Mouse (Mus musculus): ENCODE results near the gene Ptpre. TPM values are rescaled to one million over a fixed set of nuclear protein-coding genes. Genes with fewer than 3 reads are reported as not detected.
"Not testable (repeated sequence)": the region's sequence is repeated elsewhere in the genome, so short reads cannot be mapped to it uniquely, and the experiment has no call there.

Ptpre gene
- total and polyA plus RNA-seq, 3 experiments: 1.9 to 8.1 (median 3.5) TPM

GRCm38 (mm10) chr7:135641698-135642507 is 104.6 kb downstream of the Ptpre start:
- DNase-seq: peak; percentile 43

GRCm38 (mm10) chr7:135644452-135644851 is 107.2 kb downstream of the Ptpre start:
- DNase-seq: no peak

- no peak for DNase-seq
Measured at GRCm38 (mm10) chr7:135646976-135647375, 109.7 kb downstream of the Ptpre start.

- DNase-seq: no peak
Measured at GRCm38 (mm10) chr7:135648821-135649220, 111.5 kb downstream of the Ptpre start.

- DNase-seq: no peak
Measured at GRCm38 (mm10) chr7:135649306-135649705, 112.0 kb downstream of the Ptpre start.

GRCm38 (mm10) chr7:135650061-135650460 is 112.8 kb downstream of the Ptpre start:
- DNase-seq: no peak

- no peak for DNase-seq
Measured at GRCm38 (mm10) chr7:135651831-135652511, 114.7 kb downstream of the Ptpre start.

GRCm38 (mm10) chr7:135652781-135653180 is 115.5 kb downstream of the Ptpre start:
- DNase-seq: no peak

- no peak for DNase-seq
Measured at GRCm38 (mm10) chr7:135653601-135654000, 116.3 kb downstream of the Ptpre start.

- DNase-seq: no peak
Measured at GRCm38 (mm10) chr7:135654288-135654687, 117.0 kb downstream of the Ptpre start.

GRCm38 (mm10) chr7:135655113-135655512 is 117.8 kb downstream of the Ptpre start:
- DNase-seq: no peak

- DNase-seq: no peak
Measured at GRCm38 (mm10) chr7:135658150-135658549, 120.9 kb downstream of the Ptpre start.

GRCm38 (mm10) chr7:135659314-135659935 is 122.1 kb downstream of the Ptpre start:
- peak; percentile 45 for DNase-seq

GRCm38 (mm10) chr7:135660314-135660713 is 123.0 kb downstream of the Ptpre start:
- no peak for DNase-seq

- DNase-seq: no peak
Measured at GRCm38 (mm10) chr7:135664211-135664610, 126.9 kb downstream of the Ptpre start.

GRCm38 (mm10) chr7:135666314-135666713 is 129.0 kb downstream of the Ptpre start:
- DNase-seq: no peak

GRCm38 (mm10) chr7:135668852-135669739 is 131.8 kb downstream of the Ptpre start:
- peak; percentile 46 for DNase-seq

GRCm38 (mm10) chr7:135673576-135673975 is 136.3 kb downstream of the Ptpre start:
- DNase-seq: peak; percentile 46

- no peak for DNase-seq
Measured at GRCm38 (mm10) chr7:135676722-135677121, 139.4 kb downstream of the Ptpre start.

GRCm38 (mm10) chr7:135680334-135680733 is 143.1 kb downstream of the Ptpre start:
- no peak for DNase-seq

GRCm38 (mm10) chr7:135684098-135684497 is 146.8 kb downstream of the Ptpre start:
- not testable (repeated sequence) for DNase-seq

- DNase-seq: no peak
Measured at GRCm38 (mm10) chr7:135684938-135685337, 147.7 kb downstream of the Ptpre start.
